Mouse (Mus musculus) erythroblast, adult 5-6 weeks (primary cell): ENCODE data around the gene Selenos. TPM values are rescaled to one million over a fixed set of nuclear protein-coding genes. Genes with fewer than 3 reads are reported as not detected.
"Not testable (repeated sequence)": the region's sequence is repeated elsewhere in the genome, so short reads cannot be mapped to it uniquely, and the experiment has no call there.

ENCODE experiments used
- ATAC-seq: replicated peaks from 2 replicates; pipeline ENCODE4 v1.8.0; 2016; ENCODE audit warnings: moderate number of reproducible peaks, mild to moderate bottlenecking, moderate TSS enrichment, inconsistent platforms; ENCODE audit not compliant: poor library complexity, low FRiP score, severe bottlenecking
- total RNA-seq, 2 experiments: library from RNA; stranded (forward) in 1 of 2; stranded (reverse) in 1 of 2; fragments of 150-400 nt in 1 of 2; fragments of 200-764, 138-1000 nt in 1 of 2; gene quantifications; 2 replicates each; pipeline versions ENCODE4 v1.2.3 to v1.2.4; 2015 to 2017; ENCODE audit warnings: low replicate concordance in 2 of 2

Gene Selenos
- total RNA-seq (2015; ENCODE audit: low replicate concordance) (27.7 and 28.0 TPM in 2 replicates), total RNA-seq (2017; ENCODE audit: low replicate concordance) (14.8 and 15.1 TPM in 2 replicates)

GRCm38 (mm10) chr7:66079364-66080230 is at the start of gene Selenos:
Selenos (plus strand) TSS chr7:66079649.
- ATAC-seq = peak; percentile 99

- no peak for ATAC-seq
Observed at GRCm38 (mm10) chr7:66036809-66037208, 42.6 kb upstream of the Selenos start.

- ATAC-seq = no peak
Observed at GRCm38 (mm10) chr7:66038261-66038660, 41.2 kb upstream of the Selenos start.

- no peak for ATAC-seq
Observed at GRCm38 (mm10) chr7:66038730-66039129, 40.7 kb upstream of the Selenos start.

- ATAC-seq = no peak
Observed at GRCm38 (mm10) chr7:66040026-66040814, 39.2 kb upstream of the Selenos start.

GRCm38 (mm10) chr7:66043552-66044459 is 35.6 kb upstream of the Selenos start, which contains the start of gene Gm45213:
Gm45213 (plus strand) TSS chr7:66043602.
- ATAC-seq = no peak

- no peak for ATAC-seq
Observed at GRCm38 (mm10) chr7:66044617-66045016, 34.8 kb upstream of the Selenos start.

- no peak for ATAC-seq
Observed at GRCm38 (mm10) chr7:66046921-66047918, 32.2 kb upstream of the Selenos start.

GRCm38 (mm10) chr7:66047975-66048374 is 31.5 kb upstream of the Selenos start:
- no peak for ATAC-seq

GRCm38 (mm10) chr7:66048446-66049230 is 30.8 kb upstream of the Selenos start:
- ATAC-seq = no peak

GRCm38 (mm10) chr7:66053946-66054483 is 25.4 kb upstream of the Selenos start:
- ATAC-seq = no peak

- ATAC-seq = not testable (repeated sequence)
Observed at GRCm38 (mm10) chr7:66055356-66055755, 24.1 kb upstream of the Selenos start.

- no peak for ATAC-seq
Observed at GRCm38 (mm10) chr7:66058703-66059102, 20.7 kb upstream of the Selenos start, which contains the start of gene Snrpa1. Snrpa1 (plus strand) TSS chr7:66059003.

- peak; percentile 90 for ATAC-seq
Observed at GRCm38 (mm10) chr7:66060066-66060956, 19.1 kb upstream of the Selenos start.

GRCm38 (mm10) chr7:66061057-66061456 is 18.4 kb upstream of the Selenos start:
- no peak for ATAC-seq

- no peak for ATAC-seq
Observed at GRCm38 (mm10) chr7:66076411-66076810, 3.0 kb upstream of the Selenos start.
